Mouse (Mus musculus): ENCODE results near the gene Gm49368. TPM values are rescaled to one million over a fixed set of nuclear protein-coding genes. Genes with fewer than 3 reads are reported as not detected.
"Not testable (repeated sequence)": the region's sequence is repeated elsewhere in the genome, so short reads cannot be mapped to it uniquely, and the experiment has no call there.

Gm49368 gene
- total RNA-seq, 2 experiments from 2014 or later = 0.09 TPM; not detected in 1

DNA sequence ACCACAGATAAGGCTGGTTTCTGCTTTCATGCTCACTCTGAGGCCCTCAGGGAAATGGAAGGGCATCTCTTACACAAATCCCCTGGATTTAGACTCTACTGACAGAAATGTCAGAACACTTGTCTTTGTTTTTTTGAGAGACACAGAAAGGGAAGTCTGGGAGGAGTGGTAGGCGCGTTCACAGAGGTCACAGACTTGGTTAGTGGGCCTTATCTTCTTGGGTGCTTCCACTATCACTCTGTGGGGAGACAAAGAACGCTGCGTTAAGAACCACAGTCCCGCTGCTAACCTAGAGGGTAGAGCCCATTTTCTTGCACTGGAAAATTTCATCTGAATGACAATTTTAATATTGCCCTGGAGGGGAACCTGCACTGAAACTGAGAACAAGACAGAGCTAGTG, 69.7 kb downstream of the Gm49368 start:
- DNase-seq = no peak

DNA sequence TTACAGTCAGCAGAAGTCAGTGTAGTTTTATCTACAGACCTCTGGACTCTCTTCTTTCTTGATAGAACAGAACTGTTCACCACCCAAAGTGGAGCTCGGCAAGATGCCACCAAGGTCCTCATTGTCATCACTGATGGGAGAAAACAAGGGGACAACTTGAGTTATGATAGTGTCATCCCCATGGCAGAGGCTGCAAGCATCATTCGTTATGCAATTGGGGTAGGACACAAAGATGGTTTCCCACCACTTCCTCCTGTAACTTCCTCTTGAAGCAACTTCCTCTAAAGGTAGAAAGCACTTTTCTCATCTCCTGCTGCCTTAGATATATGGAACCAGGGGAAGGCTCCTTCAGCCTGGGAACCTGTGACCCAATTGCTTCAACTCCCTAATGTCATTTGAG, 71.1 kb downstream of the Gm49368 start:
- DNase-seq = no peak

DNA sequence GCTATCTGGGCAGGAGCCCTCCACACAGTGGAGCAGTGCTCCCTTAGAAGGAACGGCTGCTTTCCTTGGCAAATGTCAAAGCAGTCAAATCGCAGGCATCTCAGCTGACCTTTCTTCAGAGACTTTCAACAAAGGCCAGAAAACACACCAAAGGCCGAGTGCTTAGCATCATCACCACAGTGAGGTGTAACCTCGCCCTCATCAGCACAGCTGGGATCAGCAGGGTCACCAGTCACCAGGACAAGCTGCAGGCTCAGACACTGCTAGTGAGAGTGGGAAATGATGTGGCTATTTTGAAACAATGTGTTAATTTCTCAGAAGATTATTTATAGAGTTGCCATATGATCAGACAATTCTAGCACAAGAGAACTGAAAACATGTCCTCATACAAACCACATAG, 74.4 kb downstream of the Gm49368 start:
- no peak for DNase-seq

DNA sequence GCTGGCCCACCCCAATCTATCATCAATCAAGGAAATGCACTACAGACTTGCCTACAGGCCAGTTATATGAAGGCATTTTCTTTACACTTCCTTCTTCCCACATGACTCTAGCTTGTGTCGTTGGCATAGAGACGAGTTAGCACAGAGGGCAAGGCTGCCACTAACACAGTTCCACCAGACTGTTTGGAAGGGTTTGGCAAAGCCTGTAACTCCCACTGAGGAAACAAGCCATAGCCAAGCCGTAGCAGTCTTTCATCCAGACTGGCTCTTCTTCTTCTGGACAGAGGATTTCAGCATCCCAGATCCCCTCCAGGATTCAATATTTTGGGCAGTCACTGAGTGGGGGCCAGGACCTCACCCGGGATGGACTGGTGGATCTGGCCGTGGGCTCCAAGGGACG, 77.1 kb downstream of the Gm49368 start:
- no peak for DNase-seq

DNA sequence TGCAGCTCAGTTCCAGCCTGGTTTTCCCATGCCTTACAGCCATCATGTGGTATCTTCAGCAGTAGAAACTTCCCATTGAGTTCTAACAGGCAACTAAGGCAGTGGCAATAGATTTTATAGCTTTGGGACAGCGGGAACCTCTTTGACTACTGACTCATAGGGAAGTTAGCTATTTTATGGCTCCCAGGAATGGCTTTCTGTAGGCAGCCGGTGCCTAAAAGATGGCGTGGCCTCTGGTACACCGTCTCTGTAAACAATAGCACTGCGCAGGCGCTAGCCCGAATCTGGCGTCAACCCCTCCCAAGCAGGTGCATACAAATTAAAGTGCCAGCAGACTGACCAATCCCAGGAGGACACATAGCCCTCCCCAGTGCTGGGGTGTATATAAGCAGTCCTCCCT, 88.5 kb downstream of the Gm49368 start:
- DNase-seq = no peak

DNA sequence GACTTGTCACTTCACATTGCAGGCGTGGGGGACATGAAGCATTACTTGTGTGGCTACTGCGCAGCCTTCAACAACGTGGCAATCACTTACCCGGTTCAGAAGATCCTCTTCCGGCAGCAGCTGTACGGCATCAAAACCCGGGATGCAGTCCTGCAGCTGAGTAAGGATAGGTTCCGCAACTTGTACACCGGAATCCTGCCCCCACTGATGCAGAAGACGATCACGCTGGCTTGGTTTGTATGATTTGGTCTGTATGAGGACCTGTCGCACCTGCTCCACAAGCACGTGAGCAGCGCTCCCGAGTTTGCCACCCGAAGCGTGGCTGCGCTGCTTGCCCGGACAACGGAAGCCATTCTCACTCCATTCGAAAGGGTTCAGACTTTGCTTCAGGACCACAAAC, 91.6 kb downstream of the Gm49368 start, which contains the start of gene Itgad:
Gene Itgad, plus strand, starts transcription at position 301 of the 400 bp plus-strand sequence.
- DNase-seq = no peak

DNA sequence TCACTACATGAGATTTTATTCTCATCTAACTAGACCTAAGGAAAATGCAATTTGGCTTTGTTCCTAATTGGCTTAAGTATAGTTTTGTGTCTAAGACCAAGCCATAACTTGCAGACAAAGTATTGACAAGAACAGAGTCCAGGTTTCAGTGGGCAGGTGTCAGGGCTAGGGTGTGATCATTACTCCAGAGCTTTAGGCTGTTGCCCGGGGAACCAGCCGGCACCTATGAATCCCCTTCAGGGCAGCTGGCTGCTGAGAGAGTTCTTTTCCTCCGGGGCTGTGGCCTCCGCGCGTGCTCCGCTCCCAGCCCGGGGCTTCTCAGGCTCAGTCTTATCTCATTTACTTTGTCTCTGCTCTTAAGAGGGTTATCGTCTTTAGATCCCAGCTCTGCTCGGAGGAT, 92.4 kb downstream of the Gm49368 start:
- DNase-seq = peak; percentile 27

DNA sequence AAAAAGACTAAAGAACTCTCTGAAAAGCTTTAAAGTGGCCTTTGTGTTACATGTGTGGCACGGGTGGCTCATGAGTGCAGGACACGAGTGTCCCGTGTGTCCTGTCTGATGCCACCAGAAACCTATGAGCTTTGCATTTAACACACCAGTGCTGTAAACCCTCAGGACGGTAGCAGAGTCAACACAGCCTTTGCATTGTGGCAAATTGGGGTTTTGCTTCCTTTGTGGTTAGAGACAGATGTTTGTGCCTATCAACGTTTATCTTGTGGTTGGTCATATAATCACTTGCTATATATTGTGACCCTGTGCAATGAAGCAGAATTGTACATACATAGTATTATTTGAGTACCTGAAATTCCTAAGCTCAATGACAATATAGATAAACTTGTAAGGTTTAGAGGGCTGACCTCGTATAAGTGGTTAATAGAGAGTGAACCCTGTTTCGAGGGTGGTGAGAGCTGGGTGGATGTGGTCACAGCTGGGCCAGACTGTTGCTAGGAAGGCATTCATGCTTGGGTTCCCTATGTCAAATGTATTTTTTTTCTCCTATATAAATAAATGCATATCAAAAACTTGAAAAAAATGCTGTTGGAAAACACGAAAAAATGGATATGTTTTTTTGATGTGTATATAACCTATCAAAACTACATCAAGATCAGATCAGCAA, 96.3 kb downstream of the Gm49368 start:
- DNase-seq = not testable (repeated sequence)

DNA sequence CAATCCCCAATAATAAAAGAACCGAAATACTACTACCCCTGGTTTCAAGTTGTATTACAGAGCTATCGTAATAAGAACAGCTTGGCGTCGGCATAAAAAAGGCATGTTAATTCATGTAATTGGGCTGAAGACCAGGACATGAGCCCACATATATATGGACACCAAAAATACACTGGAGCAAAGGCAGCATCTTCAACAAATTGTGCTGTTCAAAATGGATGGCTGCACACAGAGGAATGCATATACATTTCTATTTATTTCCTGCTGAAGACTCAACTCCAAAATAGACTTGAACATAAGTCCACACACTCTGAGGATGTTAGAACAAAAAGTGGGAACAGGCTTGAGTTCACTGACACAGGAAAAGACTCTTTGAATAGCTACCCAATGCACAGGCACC, 101.5 kb downstream of the Gm49368 start:
- no peak for DNase-seq

DNA sequence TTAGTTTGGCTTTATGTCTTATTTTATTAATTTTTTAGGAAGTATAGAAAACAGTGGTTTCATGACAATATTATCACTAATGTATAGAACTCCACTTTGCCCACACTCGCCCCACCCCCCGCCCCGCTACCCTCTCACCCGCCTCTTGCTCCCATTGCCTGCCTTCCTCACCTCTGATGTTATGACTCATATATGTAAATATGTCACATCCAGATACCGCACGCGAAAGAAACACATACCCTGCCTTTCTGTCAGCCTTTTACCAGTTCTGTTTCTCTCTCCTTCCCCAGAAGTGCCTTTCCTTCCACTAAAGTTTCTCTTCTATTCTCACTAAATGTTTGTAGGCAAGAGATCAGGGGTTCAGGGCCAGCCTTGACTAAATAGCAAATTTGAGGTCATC, 103.9 kb downstream of the Gm49368 start:
- DNase-seq = no peak

DNA sequence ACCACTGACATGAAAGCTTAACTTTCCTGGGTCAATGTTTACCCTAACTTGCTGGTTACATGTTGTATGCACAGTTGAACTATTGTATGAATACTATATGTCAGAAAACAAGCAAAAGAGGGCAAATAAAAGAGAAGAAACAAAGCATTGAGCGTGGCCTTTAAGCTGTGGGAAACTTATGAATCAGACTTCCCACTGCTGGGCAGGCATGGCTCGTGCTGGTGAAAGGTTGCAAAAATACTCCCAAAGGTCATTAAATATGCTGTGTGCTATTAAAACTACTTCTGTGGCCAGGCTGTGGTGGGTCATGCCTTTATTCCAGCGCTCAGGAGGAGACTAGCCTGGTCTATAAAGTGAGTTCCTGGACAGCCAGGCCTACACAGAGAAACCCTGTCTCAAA, 107.5 kb downstream of the Gm49368 start:
- DNase-seq = no peak

Other genes starting within 250 kb of the Gm49368 start
- gene Stx4a, start 238.4 kb upstream of the Gm49368 start, total RNA-seq (2021) = 10 to 100 TPM; 67.8 to 94.9 TPM
- 1 to 10 TPM; 6.9 to 9.4 TPM for gene Stx1b, start 238.1 kb upstream of the Gm49368 start, total RNA-seq (2021)
- 10 to 100 TPM; 29.8 to 35.6 TPM for gene Zfp646, start 186.5 kb upstream of the Gm49368 start, total RNA-seq (2021)
- 1 to 10 TPM; 5.4 to 9.5 TPM for gene Zfp668, start 185.9 kb upstream of the Gm49368 start, total RNA-seq (2021)
- gene Prss53, start 171.7 kb upstream of the Gm49368 start, total RNA-seq (2021) = 1 to 10 TPM in 1 of 2 experiments, under 1 TPM in 1; 0.72 to 1.2 TPM
- not detected for gene Gm21974, start 167.2 kb upstream of the Gm49368 start, total RNA-seq (2021)
- gene Vkorc1, start 167.1 kb upstream of the Gm49368 start, total RNA-seq (2021) = 100 to 1,000 TPM in 1 of 2 experiments, 10 to 100 TPM in 1; 84.3 to 112 TPM
- 100 to 1,000 TPM; 124 to 135 TPM for gene Bckdk, start 158.6 kb upstream of the Gm49368 start, total RNA-seq (2021)
- gene Kat8, start 150.2 kb upstream of the Gm49368 start, total RNA-seq (2021) = 10 to 100 TPM; 22.5 to 24.7 TPM
- gene Prss8, start 132.6 kb upstream of the Gm49368 start, total RNA-seq (2021) = under 1 TPM; 0.45 to 0.96 TPM
- 10 to 100 TPM; 11.5 to 12.4 TPM for gene Prss36, start 116.0 kb upstream of the Gm49368 start, total RNA-seq (2021)
- 100 to 1,000 TPM; 261 to 396 TPM for gene Fus, start 95.2 kb upstream of the Gm49368 start, total RNA-seq (2021)
- gene Pycard, start 68.8 kb upstream of the Gm49368 start, total RNA-seq (2021) = 1 to 10 TPM; 5.6 to 8.0 TPM
- 10 to 100 TPM in 1 of 2 experiments, 1 to 10 TPM in 1; 5.2 to 24.5 TPM for gene Trim72, start 58.7 kb upstream of the Gm49368 start, total RNA-seq (2021)
- 1 to 10 TPM; 5.4 to 5.9 TPM for gene Itgam, start within 50 bp of the Gm49368 start, total RNA-seq (2021)
- gene Itgax, start 66.9 kb downstream of the Gm49368 start, total RNA-seq (2021) = 1 to 10 TPM in 1 of 2 experiments, under 1 TPM in 1; 0.54 to 1.5 TPM
- under 1 TPM; 0.57 to 0.91 TPM for gene Itgad, start 91.7 kb downstream of the Gm49368 start, total RNA-seq (2021)
- gene Cox6a2, start 143.7 kb downstream of the Gm49368 start, total RNA-seq (2021) = 100 to 1,000 TPM in 1 of 2 experiments, 10 to 100 TPM in 1; 25.0 to 167 TPM
- 10 to 100 TPM; 17.0 to 18.8 TPM for gene Armc5, start 174.7 kb downstream of the Gm49368 start, total RNA-seq (2021)
- 1 to 10 TPM; 6.5 to 6.6 TPM for gene 9130023H24Rik, start 175.3 kb downstream of the Gm49368 start, total RNA-seq (2021)
- 10 to 100 TPM; 28.6 to 32.5 TPM for gene Tgfb1i1, start 184.1 kb downstream of the Gm49368 start, total RNA-seq (2021)
- gene Slc5a2, start 203.0 kb downstream of the Gm49368 start, total RNA-seq (2021) = under 1 TPM in 1 of 2 experiments, not detected in 1; 0.27 TPM
- 10 to 100 TPM; 24.6 to 29.3 TPM for gene BC017158, start 235.5 kb downstream of the Gm49368 start, total RNA-seq (2021)